Comparison of ENCODE assay signal across 23 mouse cellular contexts in the genomic region with DNA sequence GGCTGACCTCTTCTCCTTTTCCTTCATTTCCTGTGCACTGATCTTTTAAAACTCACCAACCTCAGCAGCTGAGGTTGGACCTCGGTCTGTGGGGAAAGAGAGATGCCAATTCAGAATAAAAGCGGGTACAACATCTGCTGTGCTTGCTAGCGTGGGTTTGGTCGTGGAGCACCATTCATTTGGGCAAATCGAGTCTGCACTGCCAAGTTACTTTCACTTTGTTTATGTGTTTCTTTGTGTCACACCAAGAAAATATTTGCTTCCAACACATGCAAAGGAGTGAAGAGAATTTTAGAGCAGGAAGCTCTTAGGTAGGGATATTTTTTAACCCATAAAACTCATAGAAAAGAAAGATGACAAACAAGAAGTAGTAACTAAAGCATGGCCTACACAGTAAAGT. TPM values are rescaled to one million over a fixed set of nuclear protein-coding genes. Genes with fewer than 3 reads are reported as not detected.
DNase-seq lines count a peak whose midpoint lies in the region; ATAC-seq and TF ChIP-seq lines count a peak whose summit lies in the region.
"Had no signal": no experiment of that assay in that cellular context is flagged by ENCODE, and none has a peak within 500 bp of the region (broad histone marks: within the 10 kb centered on the region; RNA-seq: fewer than 3 reads in every experiment).

No protein-coding gene starts in this region.

- no peaks in the 10 kb centered on the region for H3K9me3 ChIP-seq in lung, embryonic 14.5 days (ENCODE audit: low read depth, low read length)
- no peaks in the 10 kb centered on the region for H3K9me3 ChIP-seq in G1E (replicated peaks)
- no peaks in the 10 kb centered on the region for H3K9me3 ChIP-seq in liver, embryonic 15.5 days (replicated peaks)
- H3K9me3 ChIP-seq in forebrain, embryonic 10.5 days, result no peaks in the 10 kb centered on the region
- no peaks in the 10 kb centered on the region for H3K9me3 ChIP-seq in midbrain, embryonic 14.5 days (ENCODE audit: control insufficient read depth, low read length)
- H3K9me3 ChIP-seq: embryonic facial prominence, embryonic 10.5 days; forebrain, embryonic 12.5 days; hindbrain, embryonic 13.5 days; limb, embryonic 10.5 days; neural tube, embryonic 12.5 days had no signal

- H3K36me3 ChIP-seq in lung, embryonic 14.5 days (ENCODE audit: insufficient read depth), result no peaks in the 10 kb centered on the region
- no peaks in the 10 kb centered on the region for H3K36me3 ChIP-seq in G1E (replicated peaks)
- H3K36me3 ChIP-seq in liver, embryonic 15.5 days (replicated peaks), result no peaks in the 10 kb centered on the region
- H3K36me3 ChIP-seq in forebrain, embryonic 10.5 days (replicated peaks), result no peaks in the 10 kb centered on the region
- H3K36me3 ChIP-seq in midbrain, embryonic 14.5 days (ENCODE audit: control insufficient read depth, insufficient read depth, low read length), result no peaks in the 10 kb centered on the region
- H3K36me3 ChIP-seq: embryonic facial prominence, embryonic 10.5 days; forebrain, embryonic 12.5 days; hindbrain, embryonic 13.5 days; limb, embryonic 10.5 days; neural tube, embryonic 12.5 days had no signal

- no peak for ATAC-seq in lung, embryonic 14.5 days (ENCODE audit: insufficient read depth)
- ATAC-seq in G1E (ENCODE audit: extremely low read depth, insufficient number of reproducible peaks, low FRiP score, poor library complexity, severe bottlenecking), result no peak
- ATAC-seq in liver, embryonic 15.5 days (ENCODE audit: insufficient read depth), result no peak
- no peak for ATAC-seq in midbrain, embryonic 14.5 days (ENCODE audit: low FRiP score, low TSS enrichment)

- H3K9ac ChIP-seq in lung, embryonic 14.5 days, result no peak overlapping the region
- no peak overlapping the region for H3K9ac ChIP-seq in liver, embryonic 15.5 days
- H3K9ac ChIP-seq in midbrain, embryonic 14.5 days (replicated peaks; ENCODE audit: low read length), result no peak overlapping the region
- H3K9ac ChIP-seq: forebrain, embryonic 12.5 days; hindbrain, embryonic 13.5 days; neural tube, embryonic 12.5 days had no signal

- no peak overlapping the region for H3K4me2 ChIP-seq in lung, embryonic 14.5 days
- peak overlapping the region; percentile 23; the same call in 1 of the 2 replicates for H3K4me2 ChIP-seq in liver, embryonic 15.5 days
- H3K4me2 ChIP-seq in midbrain, embryonic 14.5 days (ENCODE audit: low read length), result no peak overlapping the region
- H3K4me2 ChIP-seq: forebrain, embryonic 12.5 days; hindbrain, embryonic 13.5 days; midbrain, embryonic 11.5 days; neural tube, embryonic 12.5 days had no signal

- no peak overlapping the region for H3K27ac ChIP-seq in lung, embryonic 14.5 days (ENCODE audit: low read depth)
- no peak overlapping the region for H3K27ac ChIP-seq in liver, embryonic 15.5 days (replicated peaks)
- no peak overlapping the region for H3K27ac ChIP-seq in forebrain, embryonic 10.5 days
- no peak overlapping the region for H3K27ac ChIP-seq in midbrain, embryonic 14.5 days (replicated peaks; ENCODE audit: low read depth, low read length)
- H3K27ac ChIP-seq: embryonic facial prominence, embryonic 10.5 days; forebrain, embryonic 12.5 days; hindbrain, embryonic 13.5 days; layer of hippocampus, adult 2 months; limb, embryonic 10.5 days; macrophage; neural tube, embryonic 12.5 days had no signal

- H3K4me3 ChIP-seq in lung, embryonic 14.5 days (ENCODE audit: low read depth, low read length), result no peak overlapping the region
- peak overlapping the region; percentile 59; the same call in 1 of the 2 replicates for H3K4me3 ChIP-seq in G1E (ENCODE audit: low read depth, low read length)
- H3K4me3 ChIP-seq in liver, embryonic 15.5 days (replicated peaks), result no peak overlapping the region
- H3K4me3 ChIP-seq in forebrain, embryonic 10.5 days, result no peak overlapping the region
- no peak overlapping the region for H3K4me3 ChIP-seq in midbrain, embryonic 14.5 days (replicated peaks; ENCODE audit: low read depth, low read length)
- H3K4me3 ChIP-seq: embryonic facial prominence, embryonic 10.5 days; forebrain, embryonic 12.5 days; hindbrain, embryonic 13.5 days; layer of hippocampus, adult 2 months; limb, embryonic 10.5 days; neural tube, embryonic 12.5 days had no signal

- DNase-seq in lung, embryonic 14.5 days, result peak; percentile 6
- DNase-seq in lung, postnatal 25 days (ENCODE audit: low spot score), result no peak
- DNase-seq in CD4-positive helper T cell, adult 2 months (ENCODE audit: low read depth, low spot score), result peak; percentile 29
- no peak for DNase-seq in G1E (ENCODE audit: low spot score)
- DNase-seq in forebrain, embryonic 10.5 days (ENCODE audit: extremely low spot score, low spot score), result no peak
- no peak for DNase-seq in midbrain, embryonic 14.5 days
- DNase-seq in urinary bladder, postnatal 4 days (ENCODE audit: low spot score in 2 of 2), result no peak
- DNase-seq: adrenal gland, postnatal 25 days; cerebellum, adult 11 months; cerebellum, adult 9-11 months; gastrocnemius, postnatal 25 days; heart, postnatal 36 days; kidney, adult 9 months; kidney, postnatal 14 days had no signal

- no peaks in the 10 kb centered on the region for H3K27me3 ChIP-seq in lung, embryonic 14.5 days (ENCODE audit: insufficient read depth, low read length)
- no peaks in the 10 kb centered on the region for H3K27me3 ChIP-seq in G1E (ENCODE audit: insufficient read depth, low read length)
- no peaks in the 10 kb centered on the region for H3K27me3 ChIP-seq in liver, embryonic 15.5 days
- no peaks in the 10 kb centered on the region for H3K27me3 ChIP-seq in forebrain, embryonic 10.5 days (ENCODE audit: poor library complexity, severe bottlenecking)
- no peaks in the 10 kb centered on the region for H3K27me3 ChIP-seq in midbrain, embryonic 14.5 days (ENCODE audit: control insufficient read depth, insufficient read depth, low read length)
- H3K27me3 ChIP-seq: forebrain, embryonic 12.5 days; hindbrain, embryonic 13.5 days; neural tube, embryonic 12.5 days had no signal

- WGBS in lung, embryonic 14.5 days, result 54% methylated on average over 5 of the region's 5 CpGs
- 56% methylated on average over 5 of the region's 5 CpGs for WGBS in liver, embryonic 15.5 days (ENCODE audit: insufficient replicate concordance)
- WGBS in forebrain, embryonic 10.5 days, result 85% methylated on average over 5 of the region's 5 CpGs
- WGBS in midbrain, embryonic 14.5 days, result 78% methylated on average over 5 of the region's 5 CpGs

- TF ChIP-seq CTCF in lung, embryonic 14.5 days (IDR thresholded peaks at IDR 0.05; ENCODE audit: low read depth), result no peak
- TF ChIP-seq CTCF in G1E (IDR thresholded peaks at IDR 0.05; ENCODE audit: low read depth, low read length), result no peak

- H3K4me1 ChIP-seq in lung, embryonic 14.5 days (ENCODE audit: insufficient read depth), result no peaks in the 10 kb centered on the region
- H3K4me1 ChIP-seq in G1E (ENCODE audit: insufficient read depth, low read depth, low read length), result peaks cover 30% of the 10 kb centered on the region
- H3K4me1 ChIP-seq in liver, embryonic 15.5 days (replicated peaks), result peaks cover 4% of the 10 kb centered on the region
- H3K4me1 ChIP-seq in forebrain, embryonic 10.5 days, result 0 out of 2 replicates have a peak, but pooled peaks cover 2% of the 10 kb centered on the region
- no peaks in the 10 kb centered on the region for H3K4me1 ChIP-seq in midbrain, embryonic 14.5 days (ENCODE audit: control insufficient read depth, insufficient read depth, low read length)
- H3K4me1 ChIP-seq: hindbrain, embryonic 13.5 days; neural tube, embryonic 12.5 days had no signal

RNA-seq across cellular contexts. Expression of gene Focad, which starts 13.0 kb away (rescaled TPM):
- 20.8 and 21.7 TPM in 2 replicates for polyA plus RNA-seq in lung, embryonic 14.5 days (2014; fragmentation: Nextera tagmentation; extraction: Ambion mirVana)
- 31.6 and 31.7 TPM in 2 replicates for total RNA-seq in G1E (2014; fragmentation: Nextera tagmentation)
- total RNA-seq in G1E (2017), result 21.4 and 21.6 TPM in 2 replicates
- polyA plus RNA-seq in G1E (2012), result 4.3 and 5.2 TPM in 2 replicates
- polyA plus RNA-seq in liver, embryonic 15.5 days (2015; fragmentation: Nextera tagmentation; extraction: Ambion mirVana), result 6.5 and 7.7 TPM in 2 replicates
- polyA plus RNA-seq in forebrain, embryonic 10.5 days (2016; fragmentation: Nextera tagmentation; extraction: Ambion mirVana), result 18.2 and 18.9 TPM in 2 replicates
- 12.2 and 17.3 TPM in 2 replicates for polyA plus RNA-seq in midbrain, embryonic 14.5 days (2014; fragmentation: Nextera tagmentation; extraction: Ambion mirVana)

RNA-seq across cellular contexts. Expression of gene Mllt3, which starts 48.3 kb away (rescaled TPM):
- polyA plus RNA-seq in lung, embryonic 14.5 days (2014; fragmentation: Nextera tagmentation; extraction: Ambion mirVana), result 43.6 and 44.1 TPM in 2 replicates
- total RNA-seq in G1E (2014; fragmentation: Nextera tagmentation) (105 and 123 TPM in 2 replicates), G1E (2017) (79.6 and 97.8 TPM in 2 replicates)
- polyA plus RNA-seq in G1E (2012), result 10.6 and 12.1 TPM in 2 replicates
- 76.0 and 83.9 TPM in 2 replicates for polyA plus RNA-seq in liver, embryonic 15.5 days (2015; fragmentation: Nextera tagmentation; extraction: Ambion mirVana)
- polyA plus RNA-seq in forebrain, embryonic 10.5 days (2016; fragmentation: Nextera tagmentation; extraction: Ambion mirVana), result 51.8 and 55.6 TPM in 2 replicates
- 85.0 and 104 TPM in 2 replicates for polyA plus RNA-seq in midbrain, embryonic 14.5 days (2014; fragmentation: Nextera tagmentation; extraction: Ambion mirVana)

Comparison
In these comparisons a context has a peak if more than half of its experiments do, and no peak if none do; other contexts are left out.
1. DNase-seq: peak in lung, embryonic 14.5 days (single experiment) and CD4-positive helper T cell, adult 2 months (single experiment); none in lung, postnatal 25 days (single experiment), G1E (single experiment), forebrain, embryonic 10.5 days (single experiment), midbrain, embryonic 14.5 days (single experiment) and urinary bladder, postnatal 4 days (0 of 2).